Mouse (Mus musculus): ENCODE data around the gene Fgf22.
A peak's percentile ranks its signal among the peaks of the same experiment; 100 is the strongest.

DNA sequence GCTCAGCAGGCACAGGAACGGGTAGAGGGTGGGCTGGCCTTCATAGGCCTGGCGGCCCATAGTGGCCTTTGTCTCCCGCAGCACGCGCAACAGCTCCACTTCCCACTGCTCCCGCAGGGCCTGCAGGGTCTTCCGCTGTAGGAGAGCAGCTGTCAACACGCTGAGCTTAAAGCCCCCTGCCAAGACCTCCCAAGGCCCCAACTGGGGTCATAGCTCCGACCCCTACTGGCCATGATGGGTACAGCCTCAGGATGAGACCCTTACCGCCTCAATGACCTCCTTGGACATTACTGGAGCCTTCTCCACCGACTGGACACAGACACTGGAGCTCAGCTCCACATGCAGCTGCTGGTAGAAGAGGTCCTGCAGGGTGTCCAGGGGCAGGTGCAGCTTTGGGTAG is 14.0 kb upstream of the Fgf22 start:
- TF ChIP-seq CTCF (conservative IDR thresholded peaks at IDR 0.05; ENCODE audit: low read length) (peak; percentile 29; the same call in 1 of the 2 replicates), NANOG (IDR thresholded peaks at IDR 0.05; ENCODE audit: borderline replicate concordance, low read length) (no peak), POU5F1 (IDR thresholded peaks at IDR 0.05; ENCODE audit: borderline replicate concordance, low read length) (no peak)
